Mouse (Mus musculus): ENCODE measurements around the gene Mterf4. TPM values are rescaled to one million over a fixed set of nuclear protein-coding genes. Genes with fewer than 3 reads are reported as not detected.

Mterf4 gene
- 24.3 and 27.2 TPM in 2 replicates for polyA plus RNA-seq (2014; fragmentation: Nextera tagmentation; extraction: Ambion mirVana)

GRCm38 (mm10) chr1:93305581-93306337 is at the start of gene Mterf4:
Mterf4 (minus strand) TSS chr1:93305915.
- WGBS, result 7% methylated on average over 36 of the region's 36 CpGs
- peak within 1 kb of the TSS; percentile 82 for H3K4me3 ChIP-seq (ENCODE audit: low read depth, low read length)
- ATAC-seq (replicated peaks; ENCODE audit: low FRiP score) (peak; percentile 92), DNase-seq (ENCODE audit: low spot score) (peak; percentile 76)
- H3K27ac ChIP-seq (ENCODE audit: low read depth, low read length), result no peak within 1 kb of the TSS
- H3K9me3 ChIP-seq (ENCODE audit: control insufficient read depth, low read length), result no peaks in the 10 kb centered on the region
- H3K27me3 ChIP-seq (replicated peaks; ENCODE audit: control insufficient read depth, insufficient read depth, low read length), result no peaks in the 10 kb centered on the region
- H3K9ac ChIP-seq (ENCODE audit: low read depth, low read length), result peak within 1 kb of the TSS; percentile 72
- peaks cover 21% of the 10 kb centered on the region; the same call in 1 of the 2 replicates for H3K36me3 ChIP-seq (ENCODE audit: control insufficient read depth, insufficient read depth, low read length)
- peaks cover 4% of the 10 kb centered on the region; the same call in 1 of the 2 replicates for H3K4me1 ChIP-seq (replicated peaks; ENCODE audit: control insufficient read depth, insufficient read depth, low read length)
- H3K4me2 ChIP-seq, result peak within 1 kb of the TSS; percentile 80

- peaks cover 47% of the 10 kb centered on the region for H3K36me3 ChIP-seq (ENCODE audit: control insufficient read depth, insufficient read depth, low read length)
- H3K9me3 ChIP-seq (ENCODE audit: control insufficient read depth, low read length), result no peaks in the 10 kb centered on the region
- DNase-seq (ENCODE audit: low spot score) (no peak), ATAC-seq (replicated peaks; ENCODE audit: low FRiP score) (no peak)
- no peaks in the 10 kb centered on the region for H3K27me3 ChIP-seq (replicated peaks; ENCODE audit: control insufficient read depth, insufficient read depth, low read length)
- WGBS, result 88% methylated on average over 2 of the region's 2 CpGs
- H3K9ac ChIP-seq (ENCODE audit: low read depth, low read length), result no peak overlapping the region
- H3K4me2 ChIP-seq, result no peak overlapping the region
- no peaks in the 10 kb centered on the region for H3K4me1 ChIP-seq (replicated peaks; ENCODE audit: control insufficient read depth, insufficient read depth, low read length)
- H3K4me3 ChIP-seq (ENCODE audit: low read depth, low read length), result no peak overlapping the region
- no peak overlapping the region for H3K27ac ChIP-seq (ENCODE audit: low read depth, low read length)
Measured at GRCm38 (mm10) chr1:93352724-93353123, 47.0 kb upstream of the Mterf4 start.

- Histone ChIP-seq H3K36me3 (ENCODE audit: control insufficient read depth, insufficient read depth, low read length) (peaks cover 38% of the 10 kb centered on the region), H3K27me3 (replicated peaks; ENCODE audit: control insufficient read depth, insufficient read depth, low read length) (no peaks in the 10 kb centered on the region), H3K4me2 (no peak overlapping the region), H3K4me1 (replicated peaks; ENCODE audit: control insufficient read depth, insufficient read depth, low read length) (peaks cover under 1% of the 10 kb centered on the region), H3K9me3 (ENCODE audit: control insufficient read depth, low read length) (no peaks in the 10 kb centered on the region), H3K9ac (ENCODE audit: low read depth, low read length) (no peak overlapping the region), H3K4me3 (ENCODE audit: low read depth, low read length) (no peak overlapping the region), H3K27ac (ENCODE audit: low read depth, low read length) (no peak overlapping the region)
- ATAC-seq (replicated peaks; ENCODE audit: low FRiP score) (no peak), DNase-seq (ENCODE audit: low spot score) (no peak)
- WGBS, result 85% methylated on average over 4 of the region's 4 CpGs
Measured at GRCm38 (mm10) chr1:93349701-93350100, 44.0 kb upstream of the Mterf4 start.

GRCm38 (mm10) chr1:93347176-93347575 is 41.5 kb upstream of the Mterf4 start:
- DNase-seq (ENCODE audit: low spot score) (no peak), ATAC-seq (replicated peaks; ENCODE audit: low FRiP score) (no peak)
- no peak overlapping the region for H3K4me3 ChIP-seq (ENCODE audit: low read depth, low read length)
- peaks cover 6% of the 10 kb centered on the region for H3K4me1 ChIP-seq (replicated peaks; ENCODE audit: control insufficient read depth, insufficient read depth, low read length)
- WGBS, result 89% methylated on average over 5 of the region's 5 CpGs
- no peaks in the 10 kb centered on the region for H3K27me3 ChIP-seq (replicated peaks; ENCODE audit: control insufficient read depth, insufficient read depth, low read length)
- no peak overlapping the region for H3K27ac ChIP-seq (ENCODE audit: low read depth, low read length)
- no peak overlapping the region for H3K9ac ChIP-seq (ENCODE audit: low read depth, low read length)
- H3K9me3 ChIP-seq (ENCODE audit: control insufficient read depth, low read length), result no peaks in the 10 kb centered on the region
- no peak overlapping the region for H3K4me2 ChIP-seq
- H3K36me3 ChIP-seq (ENCODE audit: control insufficient read depth, insufficient read depth, low read length), result peaks cover 26% of the 10 kb centered on the region

GRCm38 (mm10) chr1:93343504-93344047 is 37.9 kb upstream of the Mterf4 start:
- ATAC-seq (replicated peaks; ENCODE audit: low FRiP score) (peak; percentile 93), DNase-seq (ENCODE audit: low spot score) (peak; percentile 87)
- H3K9ac ChIP-seq (ENCODE audit: low read depth, low read length), result peak overlapping the region; percentile 80
- H3K9me3 ChIP-seq (ENCODE audit: control insufficient read depth, low read length), result no peaks in the 10 kb centered on the region
- peaks cover 6% of the 10 kb centered on the region for H3K4me1 ChIP-seq (replicated peaks; ENCODE audit: control insufficient read depth, insufficient read depth, low read length)
- H3K27me3 ChIP-seq (replicated peaks; ENCODE audit: control insufficient read depth, insufficient read depth, low read length), result no peaks in the 10 kb centered on the region
- WGBS, result under 1% methylated on average over 39 of the region's 39 CpGs
- H3K27ac ChIP-seq (ENCODE audit: low read depth, low read length), result peak overlapping the region; percentile 69
- peak overlapping the region; percentile 94 for H3K4me3 ChIP-seq (ENCODE audit: low read depth, low read length)
- H3K36me3 ChIP-seq (ENCODE audit: control insufficient read depth, insufficient read depth, low read length), result peaks cover 8% of the 10 kb centered on the region; the same call in 1 of the 2 replicates
- peak overlapping the region; percentile 67 for H3K4me2 ChIP-seq

- peaks cover 6% of the 10 kb centered on the region for H3K4me1 ChIP-seq (replicated peaks; ENCODE audit: control insufficient read depth, insufficient read depth, low read length)
- peak within 1 kb of the TSS; percentile 94 for H3K4me3 ChIP-seq (ENCODE audit: low read depth, low read length)
- H3K36me3 ChIP-seq (ENCODE audit: control insufficient read depth, insufficient read depth, low read length), result peaks cover 8% of the 10 kb centered on the region; the same call in 1 of the 2 replicates
- WGBS, result under 1% methylated on average over 63 of the region's 63 CpGs
- no peaks in the 10 kb centered on the region for H3K27me3 ChIP-seq (replicated peaks; ENCODE audit: control insufficient read depth, insufficient read depth, low read length)
- H3K9me3 ChIP-seq (ENCODE audit: control insufficient read depth, low read length), result no peaks in the 10 kb centered on the region
- H3K9ac ChIP-seq (ENCODE audit: low read depth, low read length), result peak within 1 kb of the TSS; percentile 80
- H3K4me2 ChIP-seq, result peak within 1 kb of the TSS; percentile 67
- H3K27ac ChIP-seq (ENCODE audit: low read depth, low read length), result peak within 1 kb of the TSS; percentile 73
- ATAC-seq (replicated peaks; ENCODE audit: low FRiP score) (peak; percentile 94), DNase-seq (ENCODE audit: low spot score) (peak; percentile 98)
Measured at GRCm38 (mm10) chr1:93342648-93343503, 37.2 kb upstream of the Mterf4 start, which contains the start of the genes Ppp1r7 and Pask. Ppp1r7 (plus strand) TSS chr1:93342854. Pask (minus strand) TSS chr1:93343482.

- no peak for ATAC-seq (replicated peaks; ENCODE audit: low FRiP score)
- H3K36me3 ChIP-seq (ENCODE audit: control insufficient read depth, insufficient read depth, low read length), result peaks cover 7% of the 10 kb centered on the region
- 64% methylated on average over 2 of the region's 2 CpGs for WGBS
Measured at GRCm38 (mm10) chr1:93334621-93335020, 28.9 kb upstream of the Mterf4 start.

GRCm38 (mm10) chr1:93326446-93326845 is 20.7 kb upstream of the Mterf4 start:
- Histone ChIP-seq H3K9me3 (ENCODE audit: control insufficient read depth, low read length) (no peaks in the 10 kb centered on the region), H3K27ac (ENCODE audit: low read depth, low read length) (no peak overlapping the region), H3K36me3 (ENCODE audit: control insufficient read depth, insufficient read depth, low read length) (peaks cover 16% of the 10 kb centered on the region), H3K27me3 (replicated peaks; ENCODE audit: control insufficient read depth, insufficient read depth, low read length) (no peaks in the 10 kb centered on the region), H3K4me1 (replicated peaks; ENCODE audit: control insufficient read depth, insufficient read depth, low read length) (no peaks in the 10 kb centered on the region), H3K9ac (ENCODE audit: low read depth, low read length) (no peak overlapping the region), H3K4me2 (no peak overlapping the region), H3K4me3 (ENCODE audit: low read depth, low read length) (no peak overlapping the region)
- DNase-seq (ENCODE audit: low spot score), result no peak
- no peak for ATAC-seq (replicated peaks; ENCODE audit: low FRiP score)
- WGBS, result 93% methylated on average over 3 of the region's 3 CpGs

More at GRCm38 (mm10) chr1:93334621-93335020, 28.9 kb upstream of the Mterf4 start:
- DNase-seq (ENCODE audit: low spot score), result no peak
- Histone ChIP-seq H3K27me3 (replicated peaks; ENCODE audit: control insufficient read depth, insufficient read depth, low read length) (no peaks in the 10 kb centered on the region), H3K4me2 (no peak overlapping the region), H3K9ac (ENCODE audit: low read depth, low read length) (no peak overlapping the region), H3K9me3 (ENCODE audit: control insufficient read depth, low read length) (no peaks in the 10 kb centered on the region), H3K4me1 (replicated peaks; ENCODE audit: control insufficient read depth, insufficient read depth, low read length) (no peaks in the 10 kb centered on the region), H3K27ac (ENCODE audit: low read depth, low read length) (no peak overlapping the region), H3K4me3 (ENCODE audit: low read depth, low read length) (no peak overlapping the region)

Data from liver, embryonic 11.5 days (tissue).